Mouse (Mus musculus) hindbrain, embryonic 12.5 days (tissue): ENCODE data around the gene Rab3ip. TPM values are rescaled to one million over a fixed set of nuclear protein-coding genes. Genes with fewer than 3 reads are reported as not detected.

Experiments used
- ATAC-seq: fragments of 200-750 bp; cut with Nextera tagmentation; 2 replicates; pipeline ENCODE4 v1.8.0; 2017; ENCODE audit warnings: moderate TSS enrichment; ENCODE audit not compliant: low FRiP score
- H3K27ac ChIP-seq: fragments of 300-500 bp; sonication (generic); 2 replicates; pipeline ENCODE4 v1.5.1; 2016; ENCODE audit warnings: mild to moderate bottlenecking
- H3K27me3 ChIP-seq: fragments of 300-500 bp; sonication (generic); 2 replicates; pipeline ENCODE4 v1.6.1; 2016; ENCODE audit warnings: mild to moderate bottlenecking
- H3K36me3 ChIP-seq: fragments of 300-500 bp; sonication (generic); 2 replicates; pipeline ENCODE4 v1.6.1; 2016; ENCODE audit warnings: mild to moderate bottlenecking
- H3K4me1 ChIP-seq: fragments of 300-500 bp; sonication (generic); 2 replicates; pipeline ENCODE4 v1.6.1; 2016
- H3K4me2 ChIP-seq: fragments of 300-500 bp; sonication (generic); replicated peaks from 2 replicates; pipeline ENCODE4 v1.6.1; 2016; ENCODE audit warnings: mild to moderate bottlenecking
- H3K4me3 ChIP-seq: fragments of 300-500 bp; sonication (generic); 2 replicates; pipeline ENCODE4 v1.5.1; 2016; ENCODE audit warnings: mild to moderate bottlenecking
- H3K9ac ChIP-seq: fragments of 300-500 bp; sonication (generic); 2 replicates; pipeline ENCODE4 v1.6.1; 2016; ENCODE audit warnings: mild to moderate bottlenecking, moderate library complexity
- H3K9me3 ChIP-seq: fragments of 300-500 bp; sonication (generic); replicated peaks from 2 replicates; pipeline ENCODE4 v1.6.1; 2016; ENCODE audit warnings: mild to moderate bottlenecking
- WGBS: fragments of 180-500 bp; shearing (Covaris S2); methylation state at CpG from one replicate; pipeline ENCODE4 v1.1.7; 2016; 5-methylcytosine and 5-hydroxymethylcytosine counted together
- polyA plus RNA-seq: library from polyadenylated mRNA; unstranded; fragments of >200 nt; fragmentation: Nextera tagmentation; extraction: Ambion mirVana; gene quantifications from 2 replicates; pipeline ENCODE4 v1.2.1, GENCODE M21; 2016

The Rab3ip gene
- polyA plus RNA-seq, 1 experiment from 2014 or later: 44.1 TPM

GRCm38 (mm10) chr10:116928826-116929225, 21.7 kb downstream of the Rab3ip start:
- Histone ChIP-seq H3K4me2 (no peak overlapping the region), H3K4me1 (no peaks in the 10 kb centered on the region), H3K9ac (no peak overlapping the region), H3K27me3 (no peaks in the 10 kb centered on the region), H3K27ac (no peak overlapping the region), H3K9me3 (no peaks in the 10 kb centered on the region), H3K36me3 (peaks cover 41% of the 10 kb centered on the region), H3K4me3 (no peak overlapping the region)
- 91% methylated on average over 3 of the region's 3 CpGs for WGBS
- ATAC-seq: no peak

DNA sequence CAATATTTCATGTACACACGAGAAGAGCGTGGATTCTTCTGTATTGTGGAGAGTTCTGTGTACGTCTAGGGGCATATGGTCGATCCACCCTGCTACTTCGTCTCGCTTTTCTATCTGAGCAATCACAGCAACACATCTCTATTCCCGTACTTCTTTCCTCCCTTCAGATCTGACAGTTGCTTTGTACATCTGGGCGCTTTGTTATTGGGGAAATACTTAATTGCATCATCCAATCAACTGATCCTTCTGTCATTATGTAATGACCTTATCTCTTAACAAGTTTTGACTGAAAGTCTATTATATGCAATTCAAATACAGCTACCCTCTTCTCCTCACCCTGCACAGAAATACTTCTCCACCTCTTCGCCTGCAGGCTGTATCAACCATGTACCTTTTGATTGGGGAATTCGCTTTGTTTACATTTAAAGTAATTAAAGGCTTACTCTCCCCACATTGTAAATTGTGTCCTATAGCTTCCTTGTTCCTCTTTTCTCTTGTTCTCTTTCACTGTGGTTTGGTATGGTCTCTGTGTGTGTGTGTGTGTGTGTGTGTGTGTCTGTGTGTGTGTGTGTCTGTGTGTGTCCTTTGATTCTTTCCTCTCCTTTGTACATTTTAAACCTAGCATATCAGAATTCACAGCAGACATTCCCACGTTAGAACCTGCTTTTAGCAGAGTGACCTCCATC, 24.0 kb downstream of the Rab3ip start:
- 92% methylated on average over 11 of the region's 11 CpGs for WGBS
- Histone ChIP-seq H3K27ac (no peak overlapping the region), H3K4me1 (no peaks in the 10 kb centered on the region), H3K36me3 (peaks cover 51% of the 10 kb centered on the region), H3K9ac (no peak overlapping the region), H3K27me3 (no peaks in the 10 kb centered on the region), H3K9me3 (no peaks in the 10 kb centered on the region), H3K4me3 (no peak overlapping the region), H3K4me2 (no peak overlapping the region)
- ATAC-seq: no peak

- H3K4me2 ChIP-seq: no peak overlapping the region
- H3K4me3 ChIP-seq: no peak overlapping the region
- no peaks in the 10 kb centered on the region for H3K27me3 ChIP-seq
- H3K27ac ChIP-seq: no peak overlapping the region
- H3K9me3 ChIP-seq: no peaks in the 10 kb centered on the region
- WGBS: 93% methylated on average over 19 of the region's 19 CpGs
- no peak overlapping the region for H3K9ac ChIP-seq
- no peaks in the 10 kb centered on the region for H3K4me1 ChIP-seq
- ATAC-seq: no peak
- peaks cover 42% of the 10 kb centered on the region for H3K36me3 ChIP-seq
These were observed 26.7 kb downstream of the Rab3ip start for GRCm38 (mm10) chr10:116923651-116924495.

GRCm38 (mm10) chr10:116922161-116922560, 28.4 kb downstream of the Rab3ip start:
- Histone ChIP-seq H3K9ac (no peak overlapping the region), H3K4me1 (no peaks in the 10 kb centered on the region), H3K27me3 (no peaks in the 10 kb centered on the region), H3K27ac (no peak overlapping the region), H3K4me2 (no peak overlapping the region), H3K9me3 (no peaks in the 10 kb centered on the region), H3K4me3 (no peak overlapping the region), H3K36me3 (peaks cover 40% of the 10 kb centered on the region)
- WGBS: 93% methylated on average over 15 of the region's 15 CpGs
- no peak for ATAC-seq

GRCm38 (mm10) chr10:116921416-116921815, 29.2 kb downstream of the Rab3ip start:
- Histone ChIP-seq H3K4me3 (no peak overlapping the region), H3K9me3 (no peaks in the 10 kb centered on the region), H3K36me3 (peaks cover 33% of the 10 kb centered on the region), H3K27me3 (no peaks in the 10 kb centered on the region), H3K4me2 (no peak overlapping the region), H3K27ac (no peak overlapping the region), H3K4me1 (no peaks in the 10 kb centered on the region), H3K9ac (no peak overlapping the region)
- WGBS: 92% methylated on average over 15 of the region's 15 CpGs
- ATAC-seq: no peak

DNA sequence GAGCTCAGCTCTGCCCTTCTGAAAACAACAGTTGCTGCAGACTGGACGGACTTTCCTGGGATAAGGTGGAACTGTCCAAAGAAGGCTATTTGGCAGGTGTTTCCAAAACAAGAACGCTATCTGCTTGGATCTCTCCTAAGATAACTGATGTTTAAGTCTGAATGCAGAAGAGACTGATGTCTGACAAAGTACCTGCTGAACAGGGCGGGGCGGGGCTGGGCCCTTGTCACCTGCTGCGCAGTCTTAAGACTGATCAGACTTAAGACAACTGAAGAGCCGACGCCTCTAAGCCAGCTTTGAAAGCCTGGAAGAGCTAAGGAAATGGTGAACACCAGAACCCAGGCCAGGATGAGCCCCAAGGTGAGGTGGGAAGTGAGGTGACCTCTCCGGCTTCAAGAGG, 29.9 kb downstream of the Rab3ip start:
- peaks cover 32% of the 10 kb centered on the region for H3K36me3 ChIP-seq
- no peak overlapping the region for H3K9ac ChIP-seq
- H3K4me2 ChIP-seq: no peak overlapping the region
- no peaks in the 10 kb centered on the region for H3K9me3 ChIP-seq
- no peak for ATAC-seq
- no peaks in the 10 kb centered on the region for H3K4me1 ChIP-seq
- no peak overlapping the region for H3K27ac ChIP-seq
- 91% methylated on average over 8 of the region's 8 CpGs for WGBS
- H3K4me3 ChIP-seq: no peak overlapping the region
- H3K27me3 ChIP-seq: no peaks in the 10 kb centered on the region

DNA sequence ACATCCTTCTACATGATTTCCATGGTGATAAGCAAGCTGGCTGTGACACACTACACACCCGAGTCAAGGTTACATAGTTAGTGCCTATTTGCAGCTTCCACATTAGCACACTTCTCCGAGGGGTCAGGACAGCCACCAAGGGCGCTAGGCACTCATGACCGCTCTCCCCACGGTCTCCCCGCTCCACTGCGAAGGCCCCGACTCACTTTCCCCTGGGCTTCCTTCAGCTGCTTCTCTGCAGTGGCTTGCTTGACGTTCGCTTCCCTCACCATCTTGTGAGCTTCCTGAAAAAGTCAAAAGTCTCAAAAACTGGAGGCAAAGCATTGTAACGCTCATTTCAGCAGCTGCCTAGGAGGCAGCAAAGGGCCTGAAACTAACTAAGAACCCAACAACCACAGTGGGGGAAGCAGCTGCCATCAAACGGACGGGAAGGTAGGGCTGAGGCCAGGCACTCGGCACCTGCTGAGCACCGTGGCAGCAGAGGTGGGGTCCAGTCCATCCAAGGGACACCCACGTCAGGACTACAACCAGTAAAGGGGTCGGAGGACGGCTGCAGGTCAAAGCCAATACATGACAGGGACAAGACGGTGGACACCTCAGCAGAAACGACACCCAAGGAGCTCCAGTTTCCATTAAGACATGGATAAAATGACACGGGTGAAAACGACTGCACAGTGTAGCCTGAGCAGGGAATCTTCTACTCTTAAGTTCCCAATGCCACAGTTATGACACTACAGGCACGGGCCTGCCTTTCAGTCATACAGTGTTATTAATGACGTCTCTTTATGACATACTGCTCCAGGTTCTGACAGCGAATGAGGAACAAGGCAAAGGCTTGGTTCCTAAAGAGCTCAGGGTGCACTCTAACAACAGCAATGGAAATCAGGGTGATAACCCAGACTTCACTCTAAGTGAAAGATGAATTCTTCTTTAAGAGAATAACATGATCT, 30.9 kb downstream of the Rab3ip start:
- 84% methylated on average over 25 of the region's 25 CpGs for WGBS
- no peak overlapping the region for H3K27ac ChIP-seq

DNA sequence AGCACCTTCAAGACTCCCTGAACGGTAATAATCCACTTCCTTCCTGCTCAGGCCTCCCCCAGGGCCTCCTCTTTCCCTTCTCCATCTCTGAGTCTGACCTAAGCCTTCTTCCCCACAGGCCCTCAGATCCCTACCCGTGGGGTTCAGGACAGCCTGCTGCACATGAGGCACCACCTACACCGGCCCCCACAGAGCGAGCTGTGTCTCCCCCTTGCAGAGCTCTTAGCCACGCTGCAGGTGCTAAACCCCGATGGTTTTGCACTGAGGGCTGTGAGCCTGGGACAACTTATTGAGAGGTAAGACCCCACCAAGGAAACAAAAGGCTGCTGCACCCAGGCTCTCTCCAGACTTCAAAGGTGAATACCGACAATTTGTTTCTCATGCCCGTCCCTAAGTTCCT, 34.0 kb downstream of the Rab3ip start:
- no peak for ATAC-seq
- Histone ChIP-seq H3K4me3 (no peak overlapping the region), H3K4me1 (no peaks in the 10 kb centered on the region), H3K27ac (no peak overlapping the region), H3K4me2 (no peak overlapping the region), H3K27me3 (no peaks in the 10 kb centered on the region), H3K9me3 (no peaks in the 10 kb centered on the region), H3K9ac (no peak overlapping the region), H3K36me3 (peaks cover 38% of the 10 kb centered on the region)
- 81% methylated on average over 8 of the region's 8 CpGs for WGBS

More for the DNA sequence above, 30.9 kb downstream of the Rab3ip start:
- peaks cover 33% of the 10 kb centered on the region for H3K36me3 ChIP-seq
- H3K9me3 ChIP-seq: no peaks in the 10 kb centered on the region
- no peaks in the 10 kb centered on the region for H3K27me3 ChIP-seq
- no peak overlapping the region for H3K4me2 ChIP-seq
- H3K4me1 ChIP-seq: no peaks in the 10 kb centered on the region
- H3K9ac ChIP-seq: no peak overlapping the region
- ATAC-seq: no peak
- H3K4me3 ChIP-seq: no peak overlapping the region

- Histone ChIP-seq H3K4me2 (no peak overlapping the region), H3K4me1 (no peaks in the 10 kb centered on the region), H3K27ac (no peak overlapping the region), H3K36me3 (peaks cover 45% of the 10 kb centered on the region), H3K4me3 (no peak overlapping the region), H3K9me3 (no peaks in the 10 kb centered on the region), H3K9ac (no peak overlapping the region), H3K27me3 (no peaks in the 10 kb centered on the region)
- no peak for ATAC-seq
- WGBS: 95% methylated on average over 8 of the region's 8 CpGs
These were observed 35.3 kb downstream of the Rab3ip start for GRCm38 (mm10) chr10:116915286-116915685.

GRCm38 (mm10) chr10:116914586-116914985, 36.0 kb downstream of the Rab3ip start:
- Histone ChIP-seq H3K36me3 (peaks cover 52% of the 10 kb centered on the region), H3K9ac (no peak overlapping the region), H3K4me3 (no peak overlapping the region), H3K9me3 (no peaks in the 10 kb centered on the region), H3K27me3 (no peaks in the 10 kb centered on the region), H3K27ac (no peak overlapping the region), H3K4me2 (no peak overlapping the region), H3K4me1 (no peaks in the 10 kb centered on the region)
- WGBS: 95% methylated on average over 9 of the region's 9 CpGs
- ATAC-seq: no peak

DNA sequence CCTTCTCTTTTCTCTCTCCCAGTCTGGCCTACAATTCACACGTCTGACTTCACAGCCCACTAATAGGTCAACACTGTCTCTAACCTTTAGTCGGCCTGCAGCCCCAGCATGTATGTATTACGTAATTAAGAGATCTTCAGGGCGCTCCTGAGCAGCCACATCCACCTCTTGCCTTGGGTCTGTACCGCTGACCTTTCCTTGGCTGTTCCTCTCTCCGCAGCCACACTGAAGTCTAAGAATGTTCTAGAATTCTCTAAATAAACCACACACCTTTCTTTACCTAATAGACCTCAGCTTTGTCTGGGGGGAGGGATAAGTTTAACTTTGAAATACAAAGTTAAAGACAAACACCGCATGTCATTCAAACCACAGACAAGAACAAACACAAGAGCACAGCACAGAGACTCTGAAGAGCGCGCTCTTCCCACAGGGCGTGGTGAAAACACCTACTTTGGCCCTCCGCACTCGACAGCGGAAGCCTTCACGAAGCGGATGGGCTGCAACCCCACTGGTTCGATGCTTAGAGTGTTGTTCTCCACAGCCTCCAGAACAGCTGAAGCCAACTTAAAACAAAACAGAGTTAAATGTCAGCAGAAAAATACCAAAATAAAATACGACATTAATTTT, 36.8 kb downstream of the Rab3ip start:
- Histone ChIP-seq H3K9me3 (no peaks in the 10 kb centered on the region), H3K36me3 (peaks cover 60% of the 10 kb centered on the region), H3K4me3 (no peak overlapping the region), H3K4me1 (0 out of 2 replicates have a peak, but pooled peaks cover 3% of the 10 kb centered on the region), H3K27me3 (no peaks in the 10 kb centered on the region), H3K27ac (no peak overlapping the region), H3K4me2 (no peak overlapping the region), H3K9ac (no peak overlapping the region)
- WGBS: 94% methylated on average over 17 of the region's 17 CpGs
- ATAC-seq: no peak
